Mouse (Mus musculus): ENCODE results near the gene Catsperg1. TPM values are rescaled to one million over a fixed set of nuclear protein-coding genes. Genes with fewer than 3 reads are reported as not detected.
A peak's percentile ranks its signal among the peaks of the same experiment; 100 is the strongest.
"Not testable (repeated sequence)": the region's sequence is repeated elsewhere in the genome, so short reads cannot be mapped to it uniquely, and the experiment has no call there.

Gene Catsperg1
- polyA plus RNA-seq, 1 experiment from 2014 or later, result 3.8 TPM

- H3K9me3 ChIP-seq (ENCODE audit: control insufficient read depth, low read length), result no peaks in the 10 kb centered on the region
- H3K27me3 ChIP-seq (ENCODE audit: control insufficient read depth, insufficient read depth, low read length), result peaks cover 4% of the 10 kb centered on the region; the same call in 1 of the 2 replicates
- WGBS, result 7% methylated on average over 37 of the region's 37 CpGs
- ATAC-seq (ENCODE audit: low read depth), result peak; percentile 91
- H3K27ac ChIP-seq (ENCODE audit: low read depth, low read length), result peak overlapping the region; percentile 76
- H3K4me3 ChIP-seq (ENCODE audit: low read depth, low read length), result peak overlapping the region; percentile 57
- H3K4me1 ChIP-seq (ENCODE audit: control insufficient read depth, insufficient read depth, low read length), result 0 out of 2 replicates have a peak, but pooled peaks cover 4% of the 10 kb centered on the region
- peak overlapping the region; percentile 56 for H3K4me2 ChIP-seq (ENCODE audit: low read depth, low read length)
- no peaks in the 10 kb centered on the region for H3K36me3 ChIP-seq (ENCODE audit: control insufficient read depth, insufficient read depth, low read length)
- H3K9ac ChIP-seq (replicated peaks; ENCODE audit: low read depth, low read length), result peak overlapping the region; percentile 74
Measured at GRCm38 (mm10) chr7:29155196-29155837, 58.5 kb downstream of the Catsperg1 start.

DNA sequence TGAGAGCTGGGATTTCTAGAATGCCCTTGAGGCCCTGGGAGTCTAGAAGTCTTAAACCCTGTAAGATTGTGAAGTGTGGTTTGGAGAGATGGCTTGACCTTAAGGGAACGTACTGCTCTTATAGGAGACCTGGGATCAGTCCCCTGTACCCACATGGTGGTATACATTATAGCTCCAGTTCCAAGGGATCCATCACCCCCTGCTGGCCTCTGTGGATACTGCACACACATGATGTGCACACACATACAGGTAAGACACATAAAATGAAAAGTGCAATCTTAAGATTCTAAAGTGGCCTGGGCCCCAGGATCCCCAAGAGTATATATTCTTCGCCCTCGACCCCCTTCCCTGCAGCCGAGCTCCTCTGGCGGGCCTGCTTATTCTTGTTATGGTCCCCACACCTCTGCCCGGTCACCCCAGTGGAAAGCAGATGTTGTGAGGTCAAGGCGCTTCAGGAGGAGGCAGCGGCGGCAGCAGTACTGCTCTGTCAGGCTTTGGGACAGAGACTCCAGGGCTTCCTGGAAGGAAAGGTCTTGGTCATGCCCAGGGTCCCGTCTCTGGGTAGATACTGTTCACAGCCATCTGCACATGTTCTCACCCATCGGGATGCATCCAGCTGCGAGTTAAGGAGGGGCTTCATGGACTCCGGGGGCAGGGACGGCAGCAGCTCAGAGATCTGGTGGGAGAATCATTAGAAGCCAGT is 59.7 kb downstream of the Catsperg1 start:
- no peaks in the 10 kb centered on the region for H3K9me3 ChIP-seq (ENCODE audit: control insufficient read depth, low read length)
- no peak overlapping the region for H3K4me3 ChIP-seq (ENCODE audit: low read depth, low read length)
- 0 out of 2 replicates have a peak, but pooled peaks cover 4% of the 10 kb centered on the region for H3K4me1 ChIP-seq (ENCODE audit: control insufficient read depth, insufficient read depth, low read length)
- no peak overlapping the region for H3K4me2 ChIP-seq (ENCODE audit: low read depth, low read length)
- no peak overlapping the region for H3K9ac ChIP-seq (replicated peaks; ENCODE audit: low read depth, low read length)
- no peaks in the 10 kb centered on the region for H3K36me3 ChIP-seq (ENCODE audit: control insufficient read depth, insufficient read depth, low read length)
- WGBS, result 97% methylated on average over 14 of the region's 14 CpGs
- H3K27ac ChIP-seq (ENCODE audit: low read depth, low read length), result no peak overlapping the region
- H3K27me3 ChIP-seq (ENCODE audit: control insufficient read depth, insufficient read depth, low read length), result peaks cover 4% of the 10 kb centered on the region; the same call in 1 of the 2 replicates
- ATAC-seq (ENCODE audit: low read depth), result no peak

- H3K9ac ChIP-seq (replicated peaks; ENCODE audit: low read depth, low read length), result no peak overlapping the region
- no peaks in the 10 kb centered on the region for H3K9me3 ChIP-seq (ENCODE audit: control insufficient read depth, low read length)
- no peaks in the 10 kb centered on the region for H3K36me3 ChIP-seq (ENCODE audit: control insufficient read depth, insufficient read depth, low read length)
- H3K4me2 ChIP-seq (ENCODE audit: low read depth, low read length), result no peak overlapping the region
- ATAC-seq (ENCODE audit: low read depth), result no peak
- no peak overlapping the region for H3K27ac ChIP-seq (ENCODE audit: low read depth, low read length)
- H3K4me1 ChIP-seq (ENCODE audit: control insufficient read depth, insufficient read depth, low read length), result 0 out of 2 replicates have a peak, but pooled peaks cover 4% of the 10 kb centered on the region
- no peak overlapping the region for H3K4me3 ChIP-seq (ENCODE audit: low read depth, low read length)
- H3K27me3 ChIP-seq (ENCODE audit: control insufficient read depth, insufficient read depth, low read length), result no peaks in the 10 kb centered on the region
- 69% methylated on average over 10 of the region's 10 CpGs for WGBS
Measured at GRCm38 (mm10) chr7:29151486-29151885, 62.3 kb downstream of the Catsperg1 start.

DNA sequence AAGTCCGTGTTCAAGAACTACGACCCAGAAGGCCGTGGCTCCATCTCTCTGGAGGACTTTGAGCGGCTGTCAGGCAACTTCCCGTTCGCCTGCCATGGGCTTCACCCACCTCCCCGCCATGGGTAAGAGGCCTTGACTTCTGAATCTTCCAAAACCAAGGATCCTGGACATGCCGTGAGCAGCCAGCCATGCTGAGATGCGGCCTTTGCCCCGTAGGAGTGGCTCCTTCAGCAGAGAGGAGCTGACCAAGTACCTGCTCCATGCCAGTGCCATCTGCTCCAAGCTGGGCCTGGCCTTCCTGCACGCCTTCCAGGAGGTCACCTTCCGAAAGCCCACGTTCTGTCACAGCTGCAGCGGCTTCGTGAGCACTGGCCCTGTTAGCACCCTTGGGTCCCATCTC is 65.1 kb downstream of the Catsperg1 start:
- 94% methylated on average over 15 of the region's 15 CpGs for WGBS
- Histone ChIP-seq H3K4me2 (ENCODE audit: low read depth, low read length) (no peak overlapping the region), H3K36me3 (ENCODE audit: control insufficient read depth, insufficient read depth, low read length) (no peaks in the 10 kb centered on the region), H3K4me1 (ENCODE audit: control insufficient read depth, insufficient read depth, low read length) (no peaks in the 10 kb centered on the region), H3K4me3 (ENCODE audit: low read depth, low read length) (no peak overlapping the region), H3K9me3 (ENCODE audit: control insufficient read depth, low read length) (no peaks in the 10 kb centered on the region), H3K27ac (ENCODE audit: low read depth, low read length) (no peak overlapping the region), H3K9ac (replicated peaks; ENCODE audit: low read depth, low read length) (no peak overlapping the region), H3K27me3 (ENCODE audit: control insufficient read depth, insufficient read depth, low read length) (no peaks in the 10 kb centered on the region)
- ATAC-seq (ENCODE audit: low read depth), result no peak

- Histone ChIP-seq H3K27ac (ENCODE audit: low read depth, low read length) (no peak overlapping the region), H3K36me3 (ENCODE audit: control insufficient read depth, insufficient read depth, low read length) (no peaks in the 10 kb centered on the region), H3K9me3 (ENCODE audit: control insufficient read depth, low read length) (no peaks in the 10 kb centered on the region), H3K9ac (replicated peaks; ENCODE audit: low read depth, low read length) (no peak overlapping the region), H3K4me2 (ENCODE audit: low read depth, low read length) (no peak overlapping the region), H3K27me3 (ENCODE audit: control insufficient read depth, insufficient read depth, low read length) (no peaks in the 10 kb centered on the region), H3K4me1 (ENCODE audit: control insufficient read depth, insufficient read depth, low read length) (no peaks in the 10 kb centered on the region), H3K4me3 (ENCODE audit: low read depth, low read length) (no peak overlapping the region)
- no peak for ATAC-seq (ENCODE audit: low read depth)
- 91% methylated on average over 7 of the region's 7 CpGs for WGBS
Measured at GRCm38 (mm10) chr7:29146625-29147367, 67.0 kb downstream of the Catsperg1 start.

- no peak overlapping the region for H3K27ac ChIP-seq (ENCODE audit: low read depth, low read length)
- H3K9me3 ChIP-seq (ENCODE audit: control insufficient read depth, low read length), result no peaks in the 10 kb centered on the region
- H3K4me1 ChIP-seq (ENCODE audit: control insufficient read depth, insufficient read depth, low read length), result no peaks in the 10 kb centered on the region
- no peak overlapping the region for H3K9ac ChIP-seq (replicated peaks; ENCODE audit: low read depth, low read length)
- 96% methylated on average over 4 of the region's 4 CpGs for WGBS
- H3K27me3 ChIP-seq (ENCODE audit: control insufficient read depth, insufficient read depth, low read length), result no peaks in the 10 kb centered on the region
- no peak for ATAC-seq (ENCODE audit: low read depth)
- no peak overlapping the region for H3K4me3 ChIP-seq (ENCODE audit: low read depth, low read length)
- no peaks in the 10 kb centered on the region for H3K36me3 ChIP-seq (ENCODE audit: control insufficient read depth, insufficient read depth, low read length)
- H3K4me2 ChIP-seq (ENCODE audit: low read depth, low read length), result no peak overlapping the region
Measured at GRCm38 (mm10) chr7:29144006-29144405, 69.8 kb downstream of the Catsperg1 start.

DNA sequence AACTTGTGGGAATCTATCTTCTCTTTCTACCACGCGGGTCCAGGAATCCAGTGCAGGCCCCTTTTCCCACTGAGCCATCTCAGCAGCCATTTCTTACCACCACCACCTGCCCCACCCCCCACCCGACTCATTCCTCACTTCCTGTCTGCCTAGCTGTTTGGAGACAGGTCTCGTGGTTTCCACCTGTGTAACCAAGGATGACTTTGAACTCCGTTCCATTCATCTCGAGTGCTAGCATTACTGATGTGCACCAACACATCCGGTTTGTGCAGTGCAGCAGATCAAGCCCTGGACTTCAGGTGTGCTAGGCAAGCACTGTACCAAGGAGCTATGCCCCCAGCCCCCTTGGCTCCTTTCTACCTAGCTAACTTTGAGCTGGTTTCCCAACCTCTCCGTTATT is 72.4 kb downstream of the Catsperg1 start:
- no peak for ATAC-seq (ENCODE audit: low read depth)
- Histone ChIP-seq H3K27ac (ENCODE audit: low read depth, low read length) (no peak overlapping the region), H3K9ac (replicated peaks; ENCODE audit: low read depth, low read length) (no peak overlapping the region), H3K9me3 (ENCODE audit: control insufficient read depth, low read length) (no peaks in the 10 kb centered on the region), H3K36me3 (ENCODE audit: control insufficient read depth, insufficient read depth, low read length) (no peaks in the 10 kb centered on the region), H3K4me3 (ENCODE audit: low read depth, low read length) (no peak overlapping the region), H3K4me1 (ENCODE audit: control insufficient read depth, insufficient read depth, low read length) (no peaks in the 10 kb centered on the region), H3K27me3 (ENCODE audit: control insufficient read depth, insufficient read depth, low read length) (no peaks in the 10 kb centered on the region), H3K4me2 (ENCODE audit: low read depth, low read length) (no peak overlapping the region)
- WGBS, result 86% methylated on average over 8 of the region's 8 CpGs

DNA sequence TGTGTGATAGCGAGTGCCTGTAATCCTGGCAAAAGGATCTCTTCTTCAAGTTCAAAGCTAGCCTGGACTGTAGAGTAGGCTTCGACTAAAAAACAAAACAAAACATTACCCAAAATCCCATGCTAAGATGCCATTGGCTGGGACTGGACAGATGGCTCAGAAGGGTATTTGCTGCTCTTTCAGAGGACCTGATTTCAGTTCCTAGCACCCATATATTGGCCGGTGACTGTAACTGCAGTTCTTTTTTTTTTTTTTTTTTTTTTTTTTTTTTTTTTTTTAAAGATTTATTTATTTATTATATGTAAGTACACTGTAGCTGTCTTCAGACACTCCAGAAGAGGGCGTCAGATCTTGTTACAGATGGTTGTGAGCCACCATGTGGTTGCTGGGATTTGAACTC is 74.6 kb downstream of the Catsperg1 start:
- H3K36me3 ChIP-seq (ENCODE audit: control insufficient read depth, insufficient read depth, low read length); ATAC-seq (ENCODE audit: low read depth); H3K4me2 ChIP-seq (ENCODE audit: low read depth, low read length); H3K9me3 ChIP-seq (ENCODE audit: control insufficient read depth, low read length); H3K4me3 ChIP-seq (ENCODE audit: low read depth, low read length); H3K4me1 ChIP-seq (ENCODE audit: control insufficient read depth, insufficient read depth, low read length); H3K27me3 ChIP-seq (ENCODE audit: control insufficient read depth, insufficient read depth, low read length); H3K27ac ChIP-seq (ENCODE audit: low read depth, low read length); H3K9ac ChIP-seq (replicated peaks; ENCODE audit: low read depth, low read length): not testable (repeated sequence)
- WGBS, result 93% methylated on average over 3 of the region's 4 CpGs

GRCm38 (mm10) chr7:29137429-29137828 is 76.4 kb downstream of the Catsperg1 start:
- Histone ChIP-seq H3K4me2 (ENCODE audit: low read depth, low read length) (no peak overlapping the region), H3K27ac (ENCODE audit: low read depth, low read length) (no peak overlapping the region), H3K4me1 (ENCODE audit: control insufficient read depth, insufficient read depth, low read length) (no peaks in the 10 kb centered on the region), H3K9me3 (ENCODE audit: control insufficient read depth, low read length) (no peaks in the 10 kb centered on the region), H3K4me3 (ENCODE audit: low read depth, low read length) (no peak overlapping the region), H3K27me3 (ENCODE audit: control insufficient read depth, insufficient read depth, low read length) (no peaks in the 10 kb centered on the region), H3K36me3 (ENCODE audit: control insufficient read depth, insufficient read depth, low read length) (no peaks in the 10 kb centered on the region), H3K9ac (replicated peaks; ENCODE audit: low read depth, low read length) (no peak overlapping the region)
- 51% methylated on average over 16 of the region's 16 CpGs for WGBS
- ATAC-seq (ENCODE audit: low read depth), result no peak

All from neural tube, embryonic 14.5 days (tissue).